Mouse (Mus musculus): Measurements from ENCODE around the gene Gdf3. TPM values are rescaled to one million over a fixed set of nuclear protein-coding genes. Genes with fewer than 3 reads are reported as not detected.
"Not testable (repeated sequence)": the region's sequence is repeated elsewhere in the genome, so short reads cannot be mapped to it uniquely, and the experiment has no call there.

Gdf3 gene
- not detected for total RNA-seq (2021)
- long read RNA-seq, experiment 1: 0 reads
- long read RNA-seq, experiment 2: 0 reads

GRCm38 (mm10) chr6:122609771-122610170 is at the start of gene Gdf3:
Gene Gdf3 (minus strand): TSS chr6:122610087.
- no peak for DNase-seq (ENCODE audit: low spot score in 2 of 2)

GRCm38 (mm10) chr6:122659567-122659966 is 49.7 kb upstream of the Gdf3 start:
- DNase-seq (ENCODE audit: low spot score in 2 of 2): no peak

GRCm38 (mm10) chr6:122657630-122658029 is 47.7 kb upstream of the Gdf3 start:
- DNase-seq (ENCODE audit: low spot score in 2 of 2): no peak

GRCm38 (mm10) chr6:122654301-122654700 is 44.4 kb upstream of the Gdf3 start:
- no peak for DNase-seq (ENCODE audit: low spot score in 2 of 2)

- DNase-seq (ENCODE audit: low spot score in 2 of 2): no peak
Measured at GRCm38 (mm10) chr6:122650398-122650980, 40.6 kb upstream of the Gdf3 start.

- DNase-seq (ENCODE audit: low spot score in 2 of 2): no peak
Measured at GRCm38 (mm10) chr6:122649903-122650302, 40.0 kb upstream of the Gdf3 start.

GRCm38 (mm10) chr6:122644196-122644595 is 34.3 kb upstream of the Gdf3 start:
- DNase-seq (ENCODE audit: low spot score in 2 of 2): not testable (repeated sequence)

- DNase-seq (ENCODE audit: low spot score in 2 of 2): not testable (repeated sequence)
Measured at GRCm38 (mm10) chr6:122637566-122637965, 27.7 kb upstream of the Gdf3 start.

GRCm38 (mm10) chr6:122636666-122637065 is 26.8 kb upstream of the Gdf3 start:
- no peak for DNase-seq (ENCODE audit: low spot score in 2 of 2)

GRCm38 (mm10) chr6:122635315-122635714 is 25.4 kb upstream of the Gdf3 start:
- DNase-seq (ENCODE audit: low spot score in 2 of 2): no peak

- no peak for DNase-seq (ENCODE audit: low spot score in 2 of 2)
Measured at GRCm38 (mm10) chr6:122633411-122633810, 23.5 kb upstream of the Gdf3 start.

GRCm38 (mm10) chr6:122627469-122628108 is 17.7 kb upstream of the Gdf3 start:
- DNase-seq (ENCODE audit: low spot score in 2 of 2): no peak

GRCm38 (mm10) chr6:122626110-122626509 is 16.2 kb upstream of the Gdf3 start, which contains the start of gene Dppa3:
Gene Dppa3 (plus strand): TSS chr6:122626410.
- no peak for DNase-seq (ENCODE audit: low spot score in 2 of 2)

GRCm38 (mm10) chr6:122625156-122625555 is 15.3 kb upstream of the Gdf3 start:
- DNase-seq (ENCODE audit: low spot score in 2 of 2): no peak

- no peak for DNase-seq (ENCODE audit: low spot score in 2 of 2)
Measured at GRCm38 (mm10) chr6:122624480-122624879, 14.6 kb upstream of the Gdf3 start.

GRCm38 (mm10) chr6:122621066-122621465 is 11.2 kb upstream of the Gdf3 start:
- DNase-seq (ENCODE audit: low spot score in 2 of 2): no peak

GRCm38 (mm10) chr6:122616022-122616421 is 6.1 kb upstream of the Gdf3 start:
- DNase-seq (ENCODE audit: low spot score in 2 of 2): no peak

GRCm38 (mm10) chr6:122614047-122614446 is 4.2 kb upstream of the Gdf3 start:
- DNase-seq (ENCODE audit: low spot score in 2 of 2): no peak

- no peak for DNase-seq (ENCODE audit: low spot score in 2 of 2)
Measured at GRCm38 (mm10) chr6:122612426-122612825, 2.5 kb upstream of the Gdf3 start.

- no peak for DNase-seq (ENCODE audit: low spot score in 2 of 2)
Measured at GRCm38 (mm10) chr6:122609377-122609728, 534 bp downstream of the Gdf3 start.

- no peak for DNase-seq (ENCODE audit: low spot score in 2 of 2)
Measured at GRCm38 (mm10) chr6:122608434-122609376, 1.2 kb downstream of the Gdf3 start.

GRCm38 (mm10) chr6:122607700-122608099 is 2.2 kb downstream of the Gdf3 start:
- no peak for DNase-seq (ENCODE audit: low spot score in 2 of 2)

All from adrenal gland, postnatal 4 days (tissue).